30 mouse cellular contexts compared by ENCODE assay signal in genomic region chr10:119541655-119542054, GRCm38 (mm10).
"Had no signal": no experiment of that assay in that cellular context is flagged by ENCODE, and none has a peak within 500 bp of the region (broad histone marks: within the 10 kb centered on the region; RNA-seq: fewer than 3 reads in every experiment).

No protein-coding gene starts in this region.

- H3K27me3 ChIP-seq: limb, embryonic 12.5 days; limb, embryonic 13.5 days; limb, embryonic 15.5 days; liver, embryonic 12.5 days; liver, embryonic 13.5 days; liver, embryonic 15.5 days; lung, embryonic 15.5 days; megakaryocyte, embryonic 14.5 days; midbrain, embryonic 12.5 days; midbrain, embryonic 13.5 days; midbrain, embryonic 15.5 days; neural tube, embryonic 12.5 days had no signal

- H3K27ac ChIP-seq: left cerebral cortex, adult 2 months; limb, embryonic 10.5 days; limb, embryonic 12.5 days; limb, embryonic 13.5 days; limb, embryonic 15.5 days; liver, embryonic 12.5 days; liver, embryonic 13.5 days; liver, embryonic 14.5 days; liver, embryonic 15.5 days; lung, embryonic 15.5 days; macrophage; midbrain, embryonic 10.5 days; midbrain, embryonic 12.5 days; midbrain, embryonic 13.5 days; midbrain, embryonic 15.5 days; neural tube, embryonic 12.5 days had no signal

- H3K36me3 ChIP-seq: limb, embryonic 10.5 days; limb, embryonic 12.5 days; limb, embryonic 13.5 days; limb, embryonic 15.5 days; liver, embryonic 12.5 days; liver, embryonic 13.5 days; liver, embryonic 15.5 days; lung, embryonic 15.5 days; midbrain, embryonic 12.5 days; midbrain, embryonic 13.5 days; midbrain, embryonic 15.5 days; neural tube, embryonic 12.5 days had no signal

- ATAC-seq: liver, embryonic 12.5 days; lung, postnatal 0 days; midbrain, embryonic 13.5 days; midbrain, embryonic 15.5 days; midbrain, embryonic 16.5 days had no signal

- H3K9me3 ChIP-seq: limb, embryonic 10.5 days; limb, embryonic 13.5 days; limb, embryonic 15.5 days; liver, embryonic 12.5 days; liver, embryonic 15.5 days; lung, embryonic 15.5 days; midbrain, embryonic 12.5 days; midbrain, embryonic 13.5 days; midbrain, embryonic 15.5 days had no signal

- DNase-seq: left cerebral cortex, postnatal 4 days; liver, embryonic 13.5 days; lung, adult 18-20 months; lung, adult 2 months; lung, embryonic 14.5 days; lung, postnatal 10 days; lung, postnatal 14 days; lung, postnatal 36 days; lung, postnatal 4 days; midbrain, embryonic 14.5 days had no signal

- H3K4me3 ChIP-seq: left cerebral cortex, adult 2 months; limb, embryonic 10.5 days; limb, embryonic 12.5 days; limb, embryonic 13.5 days; limb, embryonic 15.5 days; liver, embryonic 12.5 days; liver, embryonic 13.5 days; liver, embryonic 15.5 days; lung, embryonic 15.5 days; megakaryocyte, embryonic 14.5 days; midbrain, embryonic 10.5 days; midbrain, embryonic 12.5 days; midbrain, embryonic 13.5 days; midbrain, embryonic 15.5 days; myocyte; neural tube, embryonic 12.5 days had no signal

- H3K4me1 ChIP-seq: limb, embryonic 10.5 days; limb, embryonic 12.5 days; limb, embryonic 13.5 days; limb, embryonic 15.5 days; liver, embryonic 12.5 days; liver, embryonic 13.5 days; liver, embryonic 15.5 days; lung, embryonic 15.5 days; megakaryocyte, embryonic 14.5 days; neural tube, embryonic 12.5 days had no signal

- H3K4me2 ChIP-seq: limb, embryonic 12.5 days; limb, embryonic 13.5 days; limb, embryonic 15.5 days; liver, embryonic 12.5 days; liver, embryonic 13.5 days; liver, embryonic 15.5 days; lung, embryonic 14.5 days; lung, embryonic 15.5 days; midbrain, embryonic 11.5 days; midbrain, embryonic 12.5 days; midbrain, embryonic 13.5 days; midbrain, embryonic 15.5 days; neural tube, embryonic 12.5 days had no signal

- H3K9ac ChIP-seq: limb, embryonic 12.5 days; limb, embryonic 13.5 days; limb, embryonic 15.5 days; liver, embryonic 12.5 days; liver, embryonic 13.5 days; liver, embryonic 14.5 days; liver, embryonic 15.5 days; lung, embryonic 14.5 days; lung, embryonic 15.5 days; midbrain, embryonic 12.5 days; midbrain, embryonic 13.5 days; midbrain, embryonic 15.5 days; neural tube, embryonic 12.5 days had no signal
